Mouse (Mus musculus): ENCODE data around the gene Stam. TPM values are rescaled to one million over a fixed set of nuclear protein-coding genes. Genes with fewer than 3 reads are reported as not detected.

Gene Stam
- total RNA-seq, 1 experiment from 2014 or later: 45.3 TPM

DNA sequence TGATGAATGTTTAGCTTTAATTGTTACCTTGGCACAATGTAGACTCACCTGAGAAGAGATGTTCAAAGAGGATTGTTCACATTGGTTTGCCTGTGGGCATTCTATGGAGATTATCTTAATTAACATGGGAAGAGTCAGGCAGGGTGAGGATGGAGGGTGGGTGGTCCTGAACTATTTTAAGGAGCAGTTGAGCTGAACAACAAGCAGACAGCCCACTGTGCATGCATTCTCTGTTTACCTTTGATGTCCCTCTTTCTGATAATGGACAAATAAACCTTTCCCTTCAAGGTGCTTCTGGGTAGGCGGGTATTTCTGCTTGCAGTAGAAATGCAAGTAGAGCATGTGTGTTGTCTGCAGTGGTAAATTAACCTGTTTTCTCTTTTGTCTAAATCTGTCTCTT lies 30.0 kb downstream of the Stam start:
- ATAC-seq (replicated peaks; ENCODE audit: low read depth, poor library complexity, severe bottlenecking): no peak

DNA sequence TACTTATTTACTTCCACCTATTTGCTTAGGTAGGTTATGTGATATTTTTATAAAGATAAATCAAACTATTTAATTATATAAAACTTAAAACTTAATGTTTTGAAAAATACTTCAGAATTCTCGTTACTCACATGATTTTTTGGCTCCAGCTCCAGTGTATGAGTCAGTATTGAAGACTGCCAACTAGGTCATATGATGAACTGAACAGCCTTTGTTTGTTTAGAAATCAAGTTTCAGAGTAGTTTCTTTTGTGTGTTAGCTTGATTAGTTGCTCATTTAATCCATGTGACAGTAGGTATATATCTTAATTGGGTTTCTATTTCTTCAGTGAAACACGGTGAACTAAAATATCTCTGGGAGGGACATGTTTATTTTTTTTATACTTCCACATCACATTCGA lies 33.8 kb downstream of the Stam start:
- no peak for ATAC-seq (replicated peaks; ENCODE audit: low read depth, poor library complexity, severe bottlenecking)

DNA sequence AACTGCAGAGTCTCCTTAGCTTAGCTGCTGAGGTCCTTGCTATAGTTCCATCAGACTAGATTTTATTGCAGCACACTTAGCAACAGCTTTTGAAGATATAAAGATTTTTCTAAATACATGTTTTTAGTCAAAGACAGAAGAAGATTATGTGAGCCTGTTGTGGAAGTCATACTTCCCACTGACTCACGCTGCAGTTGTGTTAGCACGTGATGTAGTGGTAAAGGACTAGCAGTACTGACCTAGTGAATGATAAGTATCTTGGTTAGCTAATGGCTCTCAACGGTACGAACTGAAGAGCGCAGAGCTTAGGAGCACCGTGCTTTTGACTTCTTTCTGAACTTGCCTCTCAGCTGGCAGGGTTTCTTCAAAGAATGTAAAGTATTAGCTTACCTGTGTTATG lies 52.5 kb downstream of the Stam start:
- ATAC-seq (replicated peaks; ENCODE audit: low read depth, poor library complexity, severe bottlenecking): no peak

GRCm38 (mm10) chr2:14127629-14128028 lies 53.7 kb downstream of the Stam start:
- no peak for ATAC-seq (replicated peaks; ENCODE audit: low read depth, poor library complexity, severe bottlenecking)

DNA sequence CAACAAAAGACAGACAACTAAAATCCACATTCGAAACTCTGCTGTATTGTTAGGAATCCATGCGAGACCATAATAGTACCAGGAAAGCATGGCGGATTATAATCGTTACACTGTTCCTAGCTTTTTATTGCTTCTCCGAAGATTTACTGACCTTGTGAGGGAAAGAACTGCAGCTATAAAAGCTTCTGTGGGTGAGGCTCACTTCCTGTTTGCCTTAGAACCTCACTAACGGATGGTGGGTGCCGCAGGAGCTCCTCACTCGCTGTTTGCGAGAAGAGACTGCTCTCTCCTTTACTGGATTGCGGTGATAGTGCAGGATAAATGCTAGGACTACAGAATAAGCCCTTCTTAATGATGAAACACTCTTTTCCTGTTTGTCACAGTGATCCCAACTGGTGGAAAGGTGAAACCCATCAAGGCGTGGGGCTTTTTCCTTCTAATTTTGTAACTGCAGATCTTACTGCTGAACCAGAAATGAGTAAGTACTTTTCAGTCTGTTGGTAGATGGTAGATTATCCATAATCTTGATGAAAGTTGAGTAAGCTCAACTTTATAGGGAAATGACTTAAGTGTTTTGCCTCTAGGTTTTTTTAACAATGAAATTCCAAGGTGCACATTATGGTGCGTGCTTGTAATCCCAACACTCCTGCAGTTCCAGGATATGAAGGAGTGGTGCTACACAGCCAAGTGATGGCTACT lies 56.9 kb downstream of the Stam start:
- ATAC-seq (replicated peaks; ENCODE audit: low read depth, poor library complexity, severe bottlenecking): peak; percentile 81

- ATAC-seq (replicated peaks; ENCODE audit: low read depth, poor library complexity, severe bottlenecking): no peak
Measured at GRCm38 (mm10) chr2:14132468-14133326, 58.8 kb downstream of the Stam start.

GRCm38 (mm10) chr2:14136906-14137305 lies 63.0 kb downstream of the Stam start:
- no peak for ATAC-seq (replicated peaks; ENCODE audit: low read depth, poor library complexity, severe bottlenecking)

DNA sequence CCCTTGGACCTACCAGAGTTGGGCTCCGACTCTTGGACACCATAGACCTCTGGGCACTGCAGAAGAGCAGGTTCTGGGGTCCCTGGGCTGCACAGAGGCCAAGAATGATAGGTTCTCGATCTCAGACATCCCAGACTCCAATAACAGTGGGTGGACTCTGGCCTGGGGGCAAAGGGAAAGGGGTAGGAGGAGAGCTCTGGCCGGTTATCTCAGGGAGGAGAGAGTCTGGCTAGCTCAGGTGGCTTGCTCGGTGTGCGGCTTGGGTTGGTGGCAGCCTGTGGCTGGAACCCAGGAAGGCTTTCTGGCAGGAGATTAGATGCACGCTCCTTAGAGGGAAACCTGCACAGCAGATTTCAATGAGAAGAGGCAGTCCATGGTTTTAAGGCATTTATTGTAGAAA lies 65.7 kb downstream of the Stam start:
- ATAC-seq (replicated peaks; ENCODE audit: low read depth, poor library complexity, severe bottlenecking): no peak

- ATAC-seq (replicated peaks; ENCODE audit: low read depth, poor library complexity, severe bottlenecking): no peak
Measured at GRCm38 (mm10) chr2:14140044-14140443, 66.1 kb downstream of the Stam start.

DNA sequence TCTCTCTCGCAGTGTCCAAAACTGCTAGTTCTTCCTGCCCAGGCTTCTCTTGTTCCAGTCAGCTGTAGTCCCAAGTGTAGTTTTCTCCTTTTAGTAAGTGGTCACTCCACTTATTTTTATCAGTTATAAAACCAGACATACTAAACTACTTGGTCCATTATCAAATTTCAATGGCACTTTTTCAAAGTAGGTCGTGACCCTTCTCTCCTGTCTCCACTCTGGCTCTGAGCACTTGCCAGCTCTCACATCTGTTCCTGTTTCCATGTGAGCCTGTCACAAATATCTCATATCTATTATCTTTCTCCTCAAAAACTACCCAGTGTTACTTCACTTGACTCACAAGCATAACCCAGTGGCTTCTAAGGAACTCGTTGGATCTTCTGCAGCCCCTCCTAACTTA lies 71.4 kb downstream of the Stam start:
- ATAC-seq (replicated peaks; ENCODE audit: low read depth, poor library complexity, severe bottlenecking): no peak

DNA sequence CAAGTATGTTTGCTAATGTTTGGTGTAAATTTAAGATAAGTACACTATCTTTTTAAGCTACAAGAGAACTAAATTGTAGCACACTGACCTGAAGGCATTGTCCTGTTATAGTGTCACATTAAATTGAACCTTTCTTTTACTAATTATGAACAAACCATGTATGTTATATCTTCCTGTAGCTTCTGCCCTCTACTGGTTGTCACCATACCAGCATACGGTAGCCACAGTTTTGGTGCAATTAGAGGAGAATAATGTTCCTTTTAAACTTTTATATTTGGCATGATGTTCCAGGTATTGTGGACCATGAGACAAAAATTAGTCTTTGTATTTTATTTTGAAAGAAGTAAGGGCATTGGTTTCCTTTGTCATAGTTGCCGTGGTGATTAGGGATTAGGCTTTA lies 73.0 kb downstream of the Stam start:
- ATAC-seq (replicated peaks; ENCODE audit: low read depth, poor library complexity, severe bottlenecking): peak; percentile 77

DNA sequence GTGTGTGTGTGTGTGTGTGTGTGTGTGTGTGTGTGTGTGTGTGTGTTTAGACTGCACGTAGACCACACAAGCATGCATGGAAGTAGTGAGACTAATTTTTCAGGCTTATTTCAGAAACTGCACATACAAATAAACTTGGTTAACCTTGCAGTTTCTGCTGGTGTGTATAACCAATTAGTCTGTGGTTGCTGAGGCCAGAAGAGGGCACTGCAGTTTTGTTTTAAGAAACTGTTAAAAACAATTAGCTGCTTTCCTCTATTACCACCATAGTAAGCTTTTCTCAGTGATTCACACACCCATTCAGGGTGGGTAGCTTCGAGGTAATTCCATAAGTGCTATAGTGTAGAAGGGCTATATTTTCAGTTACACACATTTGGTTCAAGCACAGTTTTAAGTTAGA lies 76.9 kb downstream of the Stam start:
- ATAC-seq (replicated peaks; ENCODE audit: low read depth, poor library complexity, severe bottlenecking): 0 out of 2 replicates have a peak, but pooled peaks have one; percentile 45

GRCm38 (mm10) chr2:14151854-14152253 lies 78.0 kb downstream of the Stam start:
- ATAC-seq (replicated peaks; ENCODE audit: low read depth, poor library complexity, severe bottlenecking): no peak

DNA sequence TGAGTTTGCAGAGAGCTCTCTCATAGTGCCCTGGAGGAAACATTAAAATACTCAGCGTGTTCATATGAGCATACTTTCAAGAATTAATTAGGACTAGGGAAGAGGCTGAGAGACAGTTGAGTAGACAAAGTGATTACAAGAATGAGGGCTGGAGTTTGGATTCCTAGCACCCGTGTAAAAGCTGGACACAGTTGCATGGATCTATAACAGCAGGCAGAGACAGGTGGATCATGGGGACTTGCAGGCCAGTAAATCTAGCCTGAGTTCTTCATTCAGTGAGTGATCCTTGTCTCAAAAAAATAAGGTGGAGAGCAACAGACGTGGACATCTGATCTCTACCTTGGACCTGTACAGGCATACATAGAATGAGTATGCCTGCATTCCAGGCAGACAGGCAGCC lies 85.1 kb downstream of the Stam start:
- ATAC-seq (replicated peaks; ENCODE audit: low read depth, poor library complexity, severe bottlenecking): no peak

DNA sequence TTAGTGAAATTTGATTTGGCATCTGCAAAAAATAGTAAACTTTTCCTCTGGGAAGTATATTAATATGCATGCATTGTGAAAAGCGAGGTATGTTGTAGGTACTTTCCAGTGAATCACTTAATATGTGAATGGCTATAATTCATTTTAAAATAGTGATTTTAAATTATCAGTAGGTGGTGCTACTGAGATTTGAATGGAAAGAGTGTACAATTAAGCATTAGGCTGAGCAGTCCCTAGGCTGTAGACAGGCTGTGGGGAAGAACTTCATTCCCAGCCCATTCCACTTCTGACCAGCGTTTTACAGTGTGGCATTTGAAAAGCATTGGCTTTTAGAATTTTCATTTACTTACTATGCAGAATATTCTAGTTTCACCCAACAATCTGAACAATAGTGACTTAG lies 85.9 kb downstream of the Stam start:
- ATAC-seq (replicated peaks; ENCODE audit: low read depth, poor library complexity, severe bottlenecking): no peak

DNA sequence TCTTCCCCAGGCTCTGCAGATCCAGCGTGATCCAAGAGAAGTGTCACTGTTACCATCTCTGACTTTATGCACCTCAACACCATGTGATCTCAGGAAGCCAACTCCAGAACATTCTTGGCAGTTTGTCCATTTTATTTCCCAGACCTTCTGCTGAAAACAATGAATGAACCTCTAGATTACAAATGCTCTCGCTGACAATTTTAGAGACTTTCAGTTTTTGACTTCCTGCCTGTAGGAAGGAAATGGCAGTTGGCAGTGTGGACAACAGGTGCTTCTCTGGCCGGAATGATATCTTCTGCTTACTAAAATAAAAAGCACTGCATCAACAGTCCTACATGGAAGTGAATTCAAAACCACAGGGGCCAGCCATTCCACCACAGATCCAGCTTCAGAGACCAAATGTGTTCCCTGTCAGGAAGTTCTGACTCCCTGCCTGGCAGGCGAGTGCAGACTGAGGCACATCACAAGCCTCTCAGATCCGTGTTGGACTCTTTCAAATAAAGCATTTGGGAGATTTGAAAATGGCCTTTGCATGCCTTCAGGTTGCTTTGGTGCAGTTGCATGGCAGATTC lies 90.6 kb downstream of the Stam start:
- ATAC-seq (replicated peaks; ENCODE audit: low read depth, poor library complexity, severe bottlenecking): peak; percentile 48

DNA sequence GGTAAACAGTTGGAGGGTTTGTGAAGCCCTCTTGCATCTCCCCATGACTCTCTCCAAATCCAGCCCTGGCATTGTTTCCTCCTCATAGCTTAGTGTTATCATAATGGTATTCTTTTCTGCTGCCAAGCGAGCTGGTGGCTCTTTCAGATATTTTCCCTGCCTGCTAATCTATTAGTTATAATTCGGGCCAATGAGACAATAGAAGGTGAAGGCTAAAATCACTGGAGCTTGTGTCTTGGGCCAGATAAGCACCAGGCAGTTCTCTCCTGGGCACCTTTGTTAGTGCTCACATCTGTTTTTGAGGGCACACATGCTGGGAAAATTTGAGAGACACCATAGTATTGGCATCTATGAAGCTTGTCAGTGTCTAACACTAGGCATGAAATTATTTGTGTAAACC lies 91.2 kb downstream of the Stam start:
- ATAC-seq (replicated peaks; ENCODE audit: low read depth, poor library complexity, severe bottlenecking): peak; percentile 15; the same call in 1 of the 2 replicates

DNA sequence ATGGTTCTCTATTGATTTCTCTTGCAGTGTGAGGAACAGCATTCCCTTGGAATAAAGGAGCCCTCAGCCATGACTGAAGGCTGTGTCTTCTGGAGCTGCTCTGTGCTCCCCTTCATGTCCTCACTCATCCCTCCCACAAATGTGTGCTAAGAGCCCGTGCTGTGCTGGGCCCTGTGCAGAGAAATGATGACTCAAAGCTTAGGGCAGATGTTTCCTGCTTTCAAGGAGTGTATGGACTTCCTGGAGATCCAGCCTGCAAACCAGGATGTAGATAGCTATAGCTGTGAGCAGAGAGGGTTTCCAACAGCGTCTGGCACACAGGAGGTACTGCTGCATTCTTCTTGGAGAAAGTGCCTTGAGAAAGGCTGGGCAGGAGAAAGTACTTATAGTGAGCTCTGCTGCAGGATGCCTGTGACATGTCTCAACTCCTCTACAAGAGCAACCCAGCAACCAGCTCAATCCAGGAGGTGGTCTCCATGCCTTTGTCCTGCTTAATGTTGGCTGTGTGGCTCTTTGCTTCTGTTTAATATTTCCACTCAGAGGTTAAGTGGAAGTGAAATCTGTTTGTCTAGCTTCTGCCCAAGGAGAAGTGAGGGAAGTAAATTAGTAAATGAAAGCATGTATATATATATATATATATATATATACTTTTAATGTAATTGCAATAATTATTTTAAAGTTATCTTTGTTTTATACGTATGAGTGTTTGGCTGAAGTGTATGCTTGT lies 91.9 kb downstream of the Stam start:
- ATAC-seq (replicated peaks; ENCODE audit: low read depth, poor library complexity, severe bottlenecking): peak; percentile 89

GRCm38 (mm10) chr2:14167721-14168120 lies 93.8 kb downstream of the Stam start:
- no peak for ATAC-seq (replicated peaks; ENCODE audit: low read depth, poor library complexity, severe bottlenecking)

DNA sequence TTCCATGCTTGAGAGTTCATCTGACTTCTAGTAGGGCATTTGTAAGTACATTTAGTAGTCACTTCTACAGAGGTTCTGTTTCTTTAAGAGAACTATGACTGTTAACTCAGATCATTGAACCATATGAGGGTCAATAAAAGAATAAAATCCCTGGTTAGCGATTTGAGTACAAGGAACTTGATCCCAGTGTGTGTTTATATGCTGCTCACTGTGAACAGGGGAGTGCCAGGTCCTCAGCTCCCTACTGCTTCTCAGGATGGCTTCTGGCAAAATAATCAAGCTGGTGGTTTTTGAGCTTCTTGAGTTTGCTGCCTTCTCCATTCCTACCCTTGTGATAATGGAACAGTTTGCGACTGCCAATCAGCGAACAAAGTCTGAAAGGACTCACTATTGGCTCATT lies 100.4 kb downstream of the Stam start, which contains the start of gene Tmem236:
Tmem236 (plus strand) TSS at position 190 of the 400 bp plus-strand sequence.
- ATAC-seq (replicated peaks; ENCODE audit: low read depth, poor library complexity, severe bottlenecking): no peak
